Mouse (Mus musculus): ENCODE results near the gene Fam43b. TPM values are rescaled to one million over a fixed set of nuclear protein-coding genes. Genes with fewer than 3 reads are reported as not detected.

Fam43b gene
- polyA plus RNA-seq (2014; fragmentation: Illumina TruSeq; extraction: RNeasy Lipid Tissue Mini Kit (QIAGEN cat#74804); ENCODE audit: insufficient read depth, low read depth, low replicate concordance) = not detected

DNA sequence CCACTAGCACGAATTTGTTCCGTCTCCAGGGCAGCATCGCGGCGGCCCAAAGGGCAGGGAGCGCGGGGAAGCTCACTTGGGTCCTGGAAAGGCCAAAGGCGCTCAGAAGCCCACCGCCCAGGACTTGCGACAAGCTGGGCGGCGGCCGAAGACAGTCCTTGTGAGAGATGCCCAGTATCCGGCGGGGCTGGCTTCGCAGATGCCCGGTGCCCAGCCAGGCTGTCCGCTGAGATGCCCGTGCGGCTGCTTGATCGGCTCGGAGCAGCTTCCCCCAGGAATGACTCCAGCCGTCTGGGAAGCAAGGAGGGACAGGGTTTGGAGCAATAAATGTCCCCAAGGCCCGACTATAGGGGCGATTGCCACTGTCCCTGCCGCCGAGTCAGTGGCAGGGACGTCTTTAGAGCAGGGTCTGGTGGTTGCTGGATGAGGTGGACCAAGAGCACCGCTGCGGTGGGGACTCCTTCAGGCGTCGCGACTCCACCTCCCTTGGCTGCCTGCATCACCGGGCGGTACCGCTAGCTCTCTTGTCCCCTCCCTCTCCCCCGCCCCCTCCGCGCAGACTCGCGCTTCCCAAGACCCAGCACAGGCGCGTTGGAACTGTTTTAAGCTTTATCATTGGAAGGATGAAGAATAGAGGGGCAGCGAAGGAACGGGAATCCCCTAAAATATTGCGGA, at the start of gene Fam43b:
Gene Fam43b (minus strand): TSS at position 558 of the 675 bp plus-strand sequence.

DNA sequence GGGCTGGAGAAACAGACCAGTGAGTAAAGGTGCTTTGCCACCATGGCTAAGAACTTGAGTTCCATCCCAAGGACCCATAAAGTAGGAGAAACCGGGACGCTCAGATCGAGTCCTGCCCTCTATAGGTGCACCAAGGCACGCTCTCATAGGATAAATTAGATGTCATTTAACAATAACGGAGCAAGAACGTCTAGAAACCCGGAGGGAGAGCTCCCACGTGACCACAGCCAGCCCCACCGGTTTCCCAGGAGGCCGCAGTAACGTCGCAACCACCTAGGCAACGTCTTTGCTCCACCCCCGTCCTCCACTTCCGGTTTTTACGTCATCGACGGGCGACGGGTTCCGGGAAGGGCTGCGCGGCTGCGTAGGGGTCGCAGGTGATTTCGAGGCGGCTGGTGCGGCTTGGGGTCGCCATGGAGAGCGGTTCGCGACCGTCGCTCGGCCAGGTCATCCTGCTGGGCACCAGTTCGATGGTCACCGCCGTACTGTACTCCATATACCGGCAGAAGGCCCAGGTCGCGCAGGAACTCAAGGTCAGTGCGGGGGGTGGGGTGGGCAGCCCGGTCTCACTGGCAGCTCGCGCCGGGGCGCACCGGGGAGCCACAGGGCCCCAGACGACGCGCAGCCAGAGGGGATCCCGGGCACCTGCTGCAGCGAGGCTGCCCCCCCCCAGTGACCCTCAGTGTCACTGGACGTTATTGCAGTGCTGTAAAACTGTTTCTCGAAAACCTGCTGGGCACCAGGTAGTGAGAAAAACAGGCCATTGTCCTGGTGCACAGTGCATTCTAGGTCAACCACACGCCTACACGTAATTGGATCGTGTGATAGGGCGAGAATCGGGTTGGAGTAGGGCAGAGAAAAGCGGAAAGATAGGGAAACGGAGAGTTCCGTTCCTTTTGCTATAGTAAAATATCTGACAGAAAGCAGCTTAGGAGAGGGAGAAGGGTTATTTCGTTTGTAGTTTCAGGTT, 38.3 kb upstream of the Fam43b start, which contains the start of gene Mul1:
Gene Mul1 (plus strand): TSS at position 325 of the 970 bp plus-strand sequence.

DNA sequence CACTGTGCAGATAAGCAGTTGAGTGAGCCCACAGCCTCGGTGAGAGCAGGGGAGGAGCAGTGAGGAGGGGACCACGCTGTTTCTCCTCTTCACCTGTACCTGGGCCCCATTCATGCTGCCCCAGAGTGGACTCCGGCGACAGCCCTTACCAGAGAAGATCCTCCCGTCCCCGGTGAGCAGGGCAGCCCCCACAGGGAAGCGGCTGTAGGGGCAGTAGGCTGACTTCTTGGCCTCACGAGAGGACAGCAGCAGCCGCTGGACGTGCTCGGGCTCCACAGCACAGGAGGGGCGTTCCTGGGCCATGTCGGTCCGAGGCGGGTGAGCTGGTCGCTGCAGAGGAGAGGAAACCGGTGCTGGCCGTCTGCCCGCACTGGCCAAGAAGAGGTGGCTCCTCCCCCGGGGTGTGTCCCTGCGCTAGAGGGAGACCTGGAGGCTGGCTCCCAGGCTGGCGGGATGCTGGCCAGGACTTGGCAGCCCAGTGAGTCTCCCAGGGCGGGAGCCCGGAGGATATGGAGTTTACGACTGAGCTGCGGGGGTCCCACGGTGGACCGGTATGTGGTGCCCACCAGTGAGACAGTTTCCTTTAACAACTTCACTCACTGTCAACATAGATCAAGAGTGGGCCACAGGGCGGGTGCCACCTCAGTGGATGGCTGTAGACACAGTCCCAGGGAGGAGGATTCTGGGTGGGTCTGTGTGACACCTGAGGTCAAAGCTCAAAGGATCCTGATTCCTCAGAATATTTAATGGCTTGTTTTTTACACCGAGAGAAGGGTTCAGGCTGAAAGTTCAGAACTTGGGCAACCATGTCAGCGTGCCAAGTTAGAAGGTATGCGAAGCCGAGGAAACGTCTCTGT, 28.5 kb downstream of the Fam43b start, which contains the start of gene Cda:
Gene Cda (minus strand): TSS at position 352 of the 857 bp plus-strand sequence.

Other genes with a start within 250 kb of the Fam43b start
- 80.4 TPM for gene Hp1bp3, start 180.2 kb downstream of the Fam43b start, polyA plus RNA-seq (2014; fragmentation: Illumina TruSeq; extraction: RNeasy Lipid Tissue Mini Kit (QIAGEN cat#74804); ENCODE audit: insufficient read depth, low read depth, low replicate concordance)
- not detected for gene Sh2d5, start 146.1 kb downstream of the Fam43b start, polyA plus RNA-seq (2014; fragmentation: Illumina TruSeq; extraction: RNeasy Lipid Tissue Mini Kit (QIAGEN cat#74804); ENCODE audit: insufficient read depth, low read depth, low replicate concordance)
- gene Kif17, start 146.1 kb downstream of the Fam43b start, polyA plus RNA-seq (2014; fragmentation: Illumina TruSeq; extraction: RNeasy Lipid Tissue Mini Kit (QIAGEN cat#74804); ENCODE audit: insufficient read depth, low read depth, low replicate concordance) = 0.30 TPM
- gene Ddost, start 91.8 kb downstream of the Fam43b start, polyA plus RNA-seq (2014; fragmentation: Illumina TruSeq; extraction: RNeasy Lipid Tissue Mini Kit (QIAGEN cat#74804); ENCODE audit: insufficient read depth, low read depth, low replicate concordance) = 111 TPM
- 155 TPM for gene Pink1, start 70.2 kb downstream of the Fam43b start, polyA plus RNA-seq (2014; fragmentation: Illumina TruSeq; extraction: RNeasy Lipid Tissue Mini Kit (QIAGEN cat#74804); ENCODE audit: insufficient read depth, low read depth, low replicate concordance)
- 5.6 TPM for gene Cda, start 28.5 kb downstream of the Fam43b start, polyA plus RNA-seq (2014; fragmentation: Illumina TruSeq; extraction: RNeasy Lipid Tissue Mini Kit (QIAGEN cat#74804); ENCODE audit: insufficient read depth, low read depth, low replicate concordance)
- 10.8 TPM for gene Mul1, start 38.1 kb upstream of the Fam43b start, polyA plus RNA-seq (2014; fragmentation: Illumina TruSeq; extraction: RNeasy Lipid Tissue Mini Kit (QIAGEN cat#74804); ENCODE audit: insufficient read depth, low read depth, low replicate concordance)
- 21.5 TPM for gene Camk2n1, start 57.8 kb upstream of the Fam43b start, polyA plus RNA-seq (2014; fragmentation: Illumina TruSeq; extraction: RNeasy Lipid Tissue Mini Kit (QIAGEN cat#74804); ENCODE audit: insufficient read depth, low read depth, low replicate concordance)
- gene Vwa5b1, start 239.4 kb upstream of the Fam43b start, polyA plus RNA-seq (2014; fragmentation: Illumina TruSeq; extraction: RNeasy Lipid Tissue Mini Kit (QIAGEN cat#74804); ENCODE audit: insufficient read depth, low read depth, low replicate concordance) = not detected

Data from lung, adult 10 weeks (tissue).